Mouse (Mus musculus) brain, embryonic 14.5 days (tissue): ENCODE data around the gene Osbpl10.

Experiments used
- CTCF ChIP-seq: fragments of 200-500 bp; IDR thresholded peaks from 2 replicates; pipeline ENCODE4 v1.5.1; 2012; ENCODE audit warnings: inconsistent platforms, mild to moderate bottlenecking, moderate library complexity, borderline replicate concordance; ENCODE audit not compliant: insufficient read depth, insufficient read length; ENCODE audit errors: extremely low read depth
- POLR2A ChIP-seq: fragments of 200-500 bp; IDR thresholded peaks from 2 replicates; pipeline ENCODE4 v1.6.1; 2012; ENCODE audit warnings: mild to moderate bottlenecking, inconsistent platforms, borderline replicate concordance; ENCODE audit not compliant: poor library complexity, insufficient read depth, insufficient read length, severe bottlenecking; ENCODE audit errors: extremely low read depth

- TF ChIP-seq CTCF (no peak), POLR2A (no peak)
Observed at GRCm38 (mm10) chr9:115215830-115216701, 237.7 kb downstream of the Osbpl10 start.
